Mouse (Mus musculus) bone marrow macrophage, adult 2 months (primary cell): ENCODE results near the gene Cnot4.

Source experiments
- CTCF ChIP-seq: IDR thresholded peaks from 2 replicates; pipeline ENCODE4 v1.5.1; 2012; ENCODE audit warnings: low read depth, mild to moderate bottlenecking, low read length, moderate library complexity
- POLR2A ChIP-seq: IDR thresholded peaks from 2 replicates; pipeline ENCODE4 v1.6.1; 2012; ENCODE audit warnings: mild to moderate bottlenecking, low read depth, low read length, borderline replicate concordance

DNA sequence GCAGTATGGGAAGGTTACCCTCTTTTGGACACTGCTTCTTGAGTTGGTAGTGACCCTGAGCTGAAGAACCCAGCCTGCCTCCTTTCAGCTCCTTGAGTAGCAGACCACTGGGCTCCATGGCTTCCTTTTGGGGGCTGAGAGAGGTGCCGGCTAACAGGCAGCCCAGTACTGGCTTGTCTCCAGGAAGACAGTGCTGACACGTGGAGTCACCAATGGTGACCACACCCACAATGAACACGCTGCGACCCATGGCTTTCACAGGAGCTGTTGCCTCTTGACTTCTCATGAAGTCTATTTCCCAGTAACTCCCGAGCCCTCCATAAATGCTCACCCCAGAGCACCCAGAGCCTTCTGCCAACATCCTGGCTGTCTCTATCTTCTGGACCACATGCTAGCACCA is 138.8 kb downstream of the Cnot4 start:
- no peak for TF ChIP-seq POLR2A
- no peak for TF ChIP-seq CTCF
